Mouse (Mus musculus) intestine, postnatal 0 days (tissue): ENCODE data around the gene Triobp. TPM values are rescaled to one million over a fixed set of nuclear protein-coding genes. Genes with fewer than 3 reads are reported as not detected.

Source experiments
- ATAC-seq: fragments of 200-750 bp; cut with Nextera tagmentation; 2 replicates; pipeline ENCODE4 v1.8.0; 2017; ENCODE audit warnings: mild to moderate bottlenecking, moderate TSS enrichment, moderate library complexity
- H3K27ac ChIP-seq: fragments of 300-500 bp; sonication (generic); 2 replicates; pipeline ENCODE4 v1.5.1; 2014; ENCODE audit warnings: mild to moderate bottlenecking, low read depth, low read length, moderate library complexity
- H3K27me3 ChIP-seq: fragments of 300-500 bp; sonication (generic); replicated peaks from 2 replicates; pipeline ENCODE4 v1.6.1; 2014; ENCODE audit warnings: low read length, mixed read lengths; ENCODE audit not compliant: control insufficient read depth, insufficient read depth
- H3K36me3 ChIP-seq: fragments of 300-500 bp; sonication (generic); 2 replicates; pipeline ENCODE4 v1.6.1; 2014; ENCODE audit warnings: mild to moderate bottlenecking, moderate library complexity; ENCODE audit not compliant: control insufficient read depth, insufficient read depth
- H3K4me1 ChIP-seq: fragments of 300-500 bp; sonication (generic); replicated peaks from 2 replicates; pipeline ENCODE4 v1.6.1; 2014; ENCODE audit warnings: antibody characterized with exemption, low read length, mixed read lengths; ENCODE audit not compliant: control insufficient read depth, insufficient read depth
- H3K4me2 ChIP-seq: fragments of 300-500 bp; sonication (generic); replicated peaks from 2 replicates; pipeline ENCODE4 v1.6.1; 2014; ENCODE audit warnings: low read depth, mild to moderate bottlenecking, moderate library complexity
- H3K4me3 ChIP-seq: fragments of 300-500 bp; sonication (generic); 2 replicates; pipeline ENCODE4 v1.5.1; 2014; ENCODE audit warnings: low read depth, low read length
- H3K9ac ChIP-seq: fragments of 300-500 bp; sonication (generic); 2 replicates; pipeline ENCODE4 v1.6.1; 2014; ENCODE audit warnings: mild to moderate bottlenecking, low read depth, low read length
- H3K9me3 ChIP-seq: fragments of 300-500 bp; sonication (generic); 2 replicates; pipeline ENCODE4 v1.6.1; 2016; ENCODE audit warnings: mixed run types; ENCODE audit not compliant: control insufficient read depth
- CTCF ChIP-seq: sonication (generic); IDR thresholded peaks from 2 replicates; pipeline ENCODE4 v1.5.1; 2016; ENCODE audit warnings: low read depth, mild to moderate bottlenecking, control low read depth, antibody characterized with exemption, moderate library complexity
- WGBS: fragments of 180-500 bp; shearing (Covaris S2); extraction: QIAGEN DNeasy Blood & Tissue Kit; methylation state at CpG from one replicate; pipeline ENCODE4 v1.1.7; 2014; 5-methylcytosine and 5-hydroxymethylcytosine counted together
- polyA plus RNA-seq: library from polyadenylated mRNA; unstranded; fragments of >200 nt; fragmentation: Nextera tagmentation; extraction: Ambion mirVana; gene quantifications from 2 replicates; pipeline ENCODE4 v1.2.1, GENCODE M21; 2015

Gene Triobp
- polyA plus RNA-seq = 35.2 and 39.4 TPM in 2 replicates

DNA sequence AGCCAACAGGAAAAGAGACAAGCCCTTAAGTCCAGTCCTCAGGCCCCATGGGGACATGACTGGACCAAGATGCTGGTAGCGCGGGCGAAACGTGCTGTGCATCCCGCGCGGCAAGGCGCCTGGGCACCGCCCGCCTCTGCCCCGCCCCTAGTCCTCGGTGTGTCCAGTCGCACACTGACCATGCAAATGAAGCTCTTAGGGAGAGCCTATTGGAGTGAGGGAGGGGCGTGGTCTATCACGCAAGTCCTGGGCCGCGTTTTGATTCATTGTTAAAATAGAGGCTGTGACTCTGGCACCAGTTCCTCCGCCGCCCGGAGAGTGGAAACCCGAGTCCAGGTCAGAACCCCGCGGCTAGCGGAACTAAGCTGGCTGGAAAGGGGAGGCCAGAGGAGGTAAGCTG, at the start of gene Triobp:
TSS of gene Triobp (plus strand) at position 68 of the 400 bp plus-strand sequence.
- WGBS = under 1% methylated on average over 24 of the region's 24 CpGs
- Histone ChIP-seq H3K27me3 (peaks cover 5% of the 10 kb centered on the region; the same call in 1 of the 2 replicates), H3K27ac (no peak within 1 kb of the TSS), H3K4me3 (peak within 1 kb of the TSS; percentile 23), H3K9me3 (no peaks in the 10 kb centered on the region), H3K4me2 (peak within 1 kb of the TSS; percentile 68), H3K36me3 (no peaks in the 10 kb centered on the region), H3K9ac (peak within 1 kb of the TSS; percentile 31; the same call in 1 of the 2 replicates), H3K4me1 (no peaks in the 10 kb centered on the region)
- no peak for TF ChIP-seq CTCF
- peak; percentile 90 for ATAC-seq

GRCm38 (mm10) chr15:78898507-78899001, 49.0 kb upstream of the Triobp start:
- TF ChIP-seq CTCF = no peak
- ATAC-seq = no peak
- Histone ChIP-seq H3K4me1 (peaks cover 14% of the 10 kb centered on the region), H3K36me3 (peaks cover 12% of the 10 kb centered on the region), H3K4me2 (peak overlapping the region; percentile 88), H3K27ac (no peak overlapping the region), H3K4me3 (no peak overlapping the region), H3K27me3 (no peaks in the 10 kb centered on the region), H3K9me3 (no peaks in the 10 kb centered on the region), H3K9ac (no peak overlapping the region)
- 61% methylated on average over 6 of the region's 6 CpGs for WGBS

- TF ChIP-seq CTCF = no peak
- peaks cover 14% of the 10 kb centered on the region for H3K4me1 ChIP-seq
Observed at GRCm38 (mm10) chr15:78899409-78899739, 48.1 kb upstream of the Triobp start, which contains the start of gene Gm49510. Gene Gm49510 (plus strand): TSS chr15:78899667.

DNA sequence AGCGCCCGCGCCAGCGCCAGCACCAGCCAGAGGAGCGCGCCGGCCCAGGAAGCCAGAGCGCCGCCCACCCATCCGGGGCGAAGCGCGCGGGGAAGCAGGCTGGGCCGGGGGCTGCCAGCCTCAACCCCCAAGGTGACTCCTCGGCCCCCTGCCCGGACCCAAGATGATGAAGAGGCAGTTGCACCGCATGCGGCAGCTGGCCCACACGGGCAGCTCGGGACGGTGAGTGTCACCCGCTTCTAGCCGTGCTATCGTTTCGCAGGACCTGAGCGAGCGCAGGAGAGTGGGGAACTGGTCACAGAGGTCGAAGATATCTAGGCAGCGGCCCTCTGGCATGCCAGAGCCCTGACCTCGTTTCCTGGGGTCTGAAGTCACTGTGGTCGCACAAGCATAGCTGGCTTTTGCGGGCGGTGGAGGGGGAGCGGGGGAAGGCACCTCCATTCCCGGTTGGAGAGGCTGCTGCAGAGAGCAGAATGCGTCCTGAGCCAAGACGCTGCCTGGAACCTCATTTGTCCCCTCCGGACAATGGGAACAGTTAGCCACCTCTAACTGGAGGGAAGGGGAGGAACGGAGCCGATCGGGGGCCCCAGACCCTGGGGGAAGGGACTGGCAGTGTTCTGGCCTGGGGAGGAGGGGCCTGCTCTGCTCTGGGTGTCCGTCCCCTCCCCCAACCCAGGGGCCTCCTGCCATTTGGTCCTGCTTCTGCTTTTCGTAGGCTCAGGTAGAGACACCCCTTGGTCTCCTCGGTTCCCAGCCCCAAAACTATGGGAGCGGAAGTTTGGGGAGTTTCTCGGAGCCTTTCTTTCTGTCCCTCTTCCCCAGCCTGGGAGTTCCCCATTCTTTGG, 47.6 kb upstream of the Triobp start, which contains the start of gene Sh3bp1:
TSS of gene Sh3bp1 (plus strand) at position 29 of the 845 bp plus-strand sequence.
- no peak for TF ChIP-seq CTCF
- ATAC-seq = 0 out of 2 replicates have a peak, but pooled peaks have one; percentile 26
- H3K4me3 ChIP-seq = peak within 1 kb of the TSS; percentile 59
- peaks cover 6% of the 10 kb centered on the region; the same call in 1 of the 2 replicates for H3K36me3 ChIP-seq
- H3K9me3 ChIP-seq = no peaks in the 10 kb centered on the region
- peaks cover 14% of the 10 kb centered on the region for H3K4me1 ChIP-seq
- 2% methylated on average over 47 of the region's 47 CpGs for WGBS
- H3K9ac ChIP-seq = peak within 1 kb of the TSS; percentile 54
- H3K27me3 ChIP-seq = no peaks in the 10 kb centered on the region
- H3K27ac ChIP-seq = peak within 1 kb of the TSS; percentile 41; the same call in 1 of the 2 replicates
- H3K4me2 ChIP-seq = peak within 1 kb of the TSS; percentile 88

More at GRCm38 (mm10) chr15:78899409-78899739, 48.1 kb upstream of the Triobp start, which contains the start of gene Gm49510:
- 2% methylated on average over 20 of the region's 20 CpGs for WGBS
- peak within 1 kb of the TSS; percentile 88 for H3K4me2 ChIP-seq
- H3K9me3 ChIP-seq = no peaks in the 10 kb centered on the region
- H3K27ac ChIP-seq = peak within 1 kb of the TSS; percentile 41; the same call in 1 of the 2 replicates
- no peaks in the 10 kb centered on the region for H3K27me3 ChIP-seq
- peak within 1 kb of the TSS; percentile 54 for H3K9ac ChIP-seq
- ATAC-seq = no peak
- H3K36me3 ChIP-seq = peaks cover 11% of the 10 kb centered on the region; the same call in 1 of the 2 replicates
- peak within 1 kb of the TSS; percentile 59 for H3K4me3 ChIP-seq

- peaks cover 14% of the 10 kb centered on the region for H3K4me1 ChIP-seq
- no peaks in the 10 kb centered on the region for H3K9me3 ChIP-seq
- no peaks in the 10 kb centered on the region for H3K27me3 ChIP-seq
- peak overlapping the region; percentile 59 for H3K4me3 ChIP-seq
- H3K4me2 ChIP-seq = peak overlapping the region; percentile 88
- peaks cover 10% of the 10 kb centered on the region; the same call in 1 of the 2 replicates for H3K36me3 ChIP-seq
- no peak for ATAC-seq
- peak overlapping the region; percentile 54; the same call in 1 of the 2 replicates for H3K9ac ChIP-seq
- no peak for TF ChIP-seq CTCF
- 24% methylated on average over 18 of the region's 18 CpGs for WGBS
- 0 out of 2 replicates have a peak overlapping the region, but pooled peaks have one; percentile 41 for H3K27ac ChIP-seq
Observed at GRCm38 (mm10) chr15:78900585-78901421, 46.7 kb upstream of the Triobp start.
